ENCODE assay signal across 8 mouse cellular contexts in the genomic region with DNA sequence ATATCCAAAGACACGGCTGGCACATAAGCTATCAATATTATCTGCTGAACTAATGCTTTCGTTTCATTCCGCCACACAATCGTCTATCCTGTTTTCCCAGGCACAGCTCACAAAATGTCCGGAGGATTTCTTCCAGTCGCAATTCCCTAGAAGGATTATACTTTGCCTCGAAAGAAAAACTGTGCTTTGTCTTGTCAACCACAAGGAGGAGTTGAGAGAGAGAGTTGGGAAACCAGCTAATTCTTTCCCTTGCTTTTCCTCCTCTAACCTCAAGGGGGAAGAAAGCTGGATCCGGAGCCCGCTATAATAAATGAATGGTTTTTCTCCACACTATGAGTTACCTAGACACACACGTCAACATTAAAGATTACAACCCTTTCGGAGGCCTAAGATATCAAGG. TPM values are rescaled to one million over a fixed set of nuclear protein-coding genes. Genes with fewer than 3 reads are reported as not detected.
DNase-seq lines count a peak whose midpoint lies in the region; ATAC-seq and TF ChIP-seq lines count a peak whose summit lies in the region.

No protein-coding gene starts in this region.

- peak overlapping the region; percentile 71 for H3K9ac ChIP-seq in liver, adult 2 months (ENCODE audit: low read depth, low read length)
- peak overlapping the region; percentile 74 for H3K9ac ChIP-seq in forebrain, postnatal 0 days
- H3K9ac ChIP-seq in midbrain, embryonic 12.5 days (replicated peaks), result peak overlapping the region; percentile 78; the same call in 1 of the 2 replicates
- peak overlapping the region; percentile 32 for H3K9ac ChIP-seq in stomach, postnatal 0 days (ENCODE audit: low read length)

- peak overlapping the region; percentile 92 for H3K4me3 ChIP-seq in liver, adult 2 months (ENCODE audit: insufficient read depth, low read depth, low read length)
- peak overlapping the region; percentile 83 for H3K4me3 ChIP-seq in forebrain, postnatal 0 days (ENCODE audit: low read depth, low read length)
- peak overlapping the region; percentile 92 for H3K4me3 ChIP-seq in limb, embryonic 10.5 days
- H3K4me3 ChIP-seq in midbrain, embryonic 12.5 days, result peak overlapping the region; percentile 86
- peak overlapping the region; percentile 87 for H3K4me3 ChIP-seq in stomach, postnatal 0 days (ENCODE audit: low read depth, low read length)

- TF ChIP-seq EP300 in stomach, postnatal 0 days (optimal IDR thresholded peaks at IDR 0.05), result no peak

- no peaks in the 10 kb centered on the region for H3K27me3 ChIP-seq in liver, adult 2 months (ENCODE audit: control insufficient read depth, insufficient read depth, low read length)
- no peaks in the 10 kb centered on the region for H3K27me3 ChIP-seq in forebrain, postnatal 0 days (ENCODE audit: insufficient read depth, low read length)
- no peaks in the 10 kb centered on the region for H3K27me3 ChIP-seq in limb, embryonic 10.5 days (ENCODE audit: low read depth, poor library complexity, severe bottlenecking)
- H3K27me3 ChIP-seq in midbrain, embryonic 12.5 days, result no peaks in the 10 kb centered on the region
- no peaks in the 10 kb centered on the region for H3K27me3 ChIP-seq in stomach, postnatal 0 days (ENCODE audit: control insufficient read depth, insufficient read depth, low read length)

- no peak overlapping the region for H3K27ac ChIP-seq in liver, adult 2 months (replicated peaks; ENCODE audit: insufficient read depth, low read depth, low read length)
- H3K27ac ChIP-seq in forebrain, postnatal 0 days (ENCODE audit: low read depth, low read length), result peak overlapping the region; percentile 75
- no peak overlapping the region for H3K27ac ChIP-seq in limb, embryonic 10.5 days
- H3K27ac ChIP-seq in midbrain, embryonic 12.5 days (replicated peaks), result no peak overlapping the region
- H3K27ac ChIP-seq in stomach, postnatal 0 days (replicated peaks), result peak overlapping the region; percentile 70

- peaks cover 17% of the 10 kb centered on the region; the same call in 1 of the 2 replicates for H3K79me2 ChIP-seq in liver, adult 2 months (ENCODE audit: control insufficient read depth, insufficient read depth, low read length)

- no peaks in the 10 kb centered on the region for H3K36me3 ChIP-seq in liver, adult 2 months (ENCODE audit: control insufficient read depth, insufficient read depth, low read length)
- H3K36me3 ChIP-seq in forebrain, postnatal 0 days (ENCODE audit: insufficient read depth), result no peaks in the 10 kb centered on the region
- H3K36me3 ChIP-seq in limb, embryonic 10.5 days, result no peaks in the 10 kb centered on the region
- no peaks in the 10 kb centered on the region for H3K36me3 ChIP-seq in midbrain, embryonic 12.5 days
- no peaks in the 10 kb centered on the region for H3K36me3 ChIP-seq in stomach, postnatal 0 days (ENCODE audit: control insufficient read depth, insufficient read depth, low read length)

- no peaks in the 10 kb centered on the region for H3K9me3 ChIP-seq in forebrain, postnatal 0 days (ENCODE audit: low read length)
- no peaks in the 10 kb centered on the region for H3K9me3 ChIP-seq in limb, embryonic 10.5 days (replicated peaks)
- H3K9me3 ChIP-seq in midbrain, embryonic 12.5 days, result no peaks in the 10 kb centered on the region
- H3K9me3 ChIP-seq in stomach, postnatal 0 days (ENCODE audit: control insufficient read depth, low read length), result no peaks in the 10 kb centered on the region

- peak; percentile 34 for ATAC-seq in forebrain, postnatal 0 days
- ATAC-seq in midbrain, embryonic 12.5 days (ENCODE audit: low FRiP score, low read depth), result no peak
- peak; percentile 13 for ATAC-seq in stomach, postnatal 0 days (ENCODE audit: low FRiP score, low TSS enrichment)

- no peak for TF ChIP-seq CTCF in liver, adult 2 months (IDR thresholded peaks at IDR 0.05; ENCODE audit: low read depth, low read length)
- TF ChIP-seq CTCF in forebrain, postnatal 0 days (IDR thresholded peaks at IDR 0.05; ENCODE audit: low read depth), result peak; percentile 85
- peak; percentile 91 for TF ChIP-seq CTCF in stomach, postnatal 0 days (IDR thresholded peaks at IDR 0.05; ENCODE audit: low read depth)

- TF ChIP-seq POLR2A in liver, adult 2 months (IDR thresholded peaks at IDR 0.05; ENCODE audit: extremely low read depth, insufficient read depth, low read length), result no peak

- WGBS in liver, adult 2 months, result 1% methylated on average over 11 of the region's 11 CpGs
- WGBS in forebrain, postnatal 0 days, result under 1% methylated on average over 11 of the region's 11 CpGs
- 5% methylated on average over 11 of the region's 11 CpGs for WGBS in limb, embryonic 10.5 days
- WGBS in midbrain, embryonic 12.5 days, result 1% methylated on average over 11 of the region's 11 CpGs
- WGBS in stomach, postnatal 0 days, result under 1% methylated on average over 11 of the region's 11 CpGs

- peak overlapping the region; percentile 95 for H3K4me2 ChIP-seq in forebrain, postnatal 0 days (ENCODE audit: low read depth)
- H3K4me2 ChIP-seq in midbrain, embryonic 12.5 days (replicated peaks), result peak overlapping the region; percentile 98
- H3K4me2 ChIP-seq in stomach, postnatal 0 days (replicated peaks; ENCODE audit: low read depth), result peak overlapping the region; percentile 98

- DNase-seq in liver, adult 2 months (ENCODE audit: extremely low read depth, low read depth, low spot score), result peak; percentile 82
- no peak for DNase-seq in liver
- DNase-seq in cerebellum, adult 18-20 months, result peak; percentile 28 to 45
- DNase-seq in forebrain, postnatal 0 days, result peak; percentile 87
- DNase-seq in induced T-regulatory cell, adult 2 months (ENCODE audit: low read depth), result peak; percentile 79
- DNase-seq in limb, embryonic 10.5 days (ENCODE audit: low spot score), result peak; percentile 39
- peak; percentile 35 for DNase-seq in stomach, postnatal 0 days (ENCODE audit: low spot score)

- peaks cover 20% of the 10 kb centered on the region for H3K4me1 ChIP-seq in liver, adult 2 months (ENCODE audit: control insufficient read depth, insufficient read depth, low read length)
- no peaks in the 10 kb centered on the region for H3K4me1 ChIP-seq in forebrain, postnatal 0 days (ENCODE audit: insufficient read depth)
- H3K4me1 ChIP-seq in limb, embryonic 10.5 days, result peaks cover 17% of the 10 kb centered on the region
- H3K4me1 ChIP-seq in midbrain, embryonic 12.5 days, result peaks cover 17% of the 10 kb centered on the region
- peaks cover 3% of the 10 kb centered on the region; the same call in 1 of the 2 replicates for H3K4me1 ChIP-seq in stomach, postnatal 0 days (replicated peaks; ENCODE audit: control insufficient read depth, insufficient read depth)

RNA-seq across cellular contexts. Expression of a gene that starts 1.2 kb away (rescaled TPM):
- total RNA-seq in liver, adult 2 months (2014; rRNA removed), result 1.9 and 3.0 TPM in 2 replicates
- 5.2 and 27.1 TPM in 2 replicates for polyA plus RNA-seq in liver, adult 2 months (2012; rRNA removed)
- 22.7 and 24.3 TPM in 2 replicates for total RNA-seq in forebrain, postnatal 0 days (2014; rRNA removed)
- polyA plus RNA-seq in forebrain, postnatal 0 days (2015; fragmentation: Nextera tagmentation; extraction: Ambion mirVana), result 23.3 and 29.7 TPM in 2 replicates
- 36.2 and 38.0 TPM in 2 replicates for polyA plus RNA-seq in limb, embryonic 10.5 days (2016; fragmentation: Nextera tagmentation; extraction: Ambion mirVana)
- 37.9 and 39.0 TPM in 2 replicates for polyA plus RNA-seq in midbrain, embryonic 12.5 days (2016; fragmentation: Nextera tagmentation; extraction: Ambion mirVana)
- polyA plus RNA-seq in stomach, postnatal 0 days (2015; fragmentation: Nextera tagmentation; extraction: Ambion mirVana), result 16.5 and 16.7 TPM in 2 replicates

RNA-seq across cellular contexts. Expression of a gene that starts 55.8 kb away (rescaled TPM):
- 8.4 and 9.6 TPM in 2 replicates for total RNA-seq in liver, adult 2 months (2014; rRNA removed)
- polyA plus RNA-seq in liver, adult 2 months (2012; rRNA removed), result 1.0 and 1.9 TPM in 2 replicates
- total RNA-seq in forebrain, postnatal 0 days (2014; rRNA removed), result 23.6 and 29.0 TPM in 2 replicates
- 18.7 and 20.3 TPM in 2 replicates for polyA plus RNA-seq in forebrain, postnatal 0 days (2015; fragmentation: Nextera tagmentation; extraction: Ambion mirVana)
- 22.5 and 25.1 TPM in 2 replicates for polyA plus RNA-seq in limb, embryonic 10.5 days (2016; fragmentation: Nextera tagmentation; extraction: Ambion mirVana)
- polyA plus RNA-seq in midbrain, embryonic 12.5 days (2016; fragmentation: Nextera tagmentation; extraction: Ambion mirVana), result 35.5 and 37.2 TPM in 2 replicates
- polyA plus RNA-seq in stomach, postnatal 0 days (2015; fragmentation: Nextera tagmentation; extraction: Ambion mirVana), result 5.4 and 7.2 TPM in 2 replicates

Comparison
In these comparisons a context has a peak if more than half of its experiments do, and no peak if none do; other contexts are left out.
1. H3K27ac ChIP-seq: peak in forebrain, postnatal 0 days (single experiment) and stomach, postnatal 0 days (single experiment); none in liver, adult 2 months (single experiment), limb, embryonic 10.5 days (single experiment) and midbrain, embryonic 12.5 days (single experiment).
2. Peak in every context shown above with its lines, with median percentiles within 50 percentile points of each other: H3K4me3 ChIP-seq, H3K9ac ChIP-seq and H3K4me2 ChIP-seq.